Mouse (Mus musculus) midbrain, embryonic 14.5 days (tissue): ENCODE results near the gene Nans. TPM values are rescaled to one million over a fixed set of nuclear protein-coding genes. Genes with fewer than 3 reads are reported as not detected.
A peak's percentile ranks its signal among the peaks of the same experiment; 100 is the strongest.

Experiments used
- ATAC-seq: fragments of 200-750 bp; cut with Nextera tagmentation; 2 replicates; pipeline ENCODE4 v1.8.0; 2017; ENCODE audit warnings: moderate number of reproducible peaks, moderate library complexity; ENCODE audit not compliant: low FRiP score, low TSS enrichment
- DNase-seq: peaks from one replicate; pipeline ENCODE4 v3.0.0-alpha.2; 2015
- H3K27ac ChIP-seq: fragments of 300-500 bp; sonication (generic); replicated peaks from 2 replicates; pipeline ENCODE4 v1.5.1; 2014; ENCODE audit warnings: mild to moderate bottlenecking, low read depth, low read length, moderate library complexity
- H3K27me3 ChIP-seq: fragments of 300-500 bp; sonication (generic); 2 replicates; pipeline ENCODE4 v1.6.1; 2014; ENCODE audit warnings: low read length, control low read depth, mixed read lengths; ENCODE audit not compliant: control insufficient read depth, insufficient read depth
- H3K36me3 ChIP-seq: fragments of 300-500 bp; sonication (generic); 2 replicates; pipeline ENCODE4 v1.6.1; 2014; ENCODE audit warnings: low read length, control low read depth; ENCODE audit not compliant: control insufficient read depth, insufficient read depth
- H3K4me1 ChIP-seq: fragments of 300-500 bp; sonication (generic); 2 replicates; pipeline ENCODE4 v1.6.1; 2014; ENCODE audit warnings: mild to moderate bottlenecking, antibody characterized with exemption, low read length, control low read depth; ENCODE audit not compliant: control insufficient read depth, insufficient read depth
- H3K4me2 ChIP-seq: fragments of 300-500 bp; sonication (generic); 2 replicates; pipeline ENCODE4 v1.6.1; 2014; ENCODE audit warnings: mild to moderate bottlenecking, low read length, moderate library complexity
- H3K4me3 ChIP-seq: fragments of 300-500 bp; sonication (generic); replicated peaks from 2 replicates; pipeline ENCODE4 v1.5.1; 2014; ENCODE audit warnings: low read depth, low read length
- H3K9ac ChIP-seq: fragments of 300-500 bp; sonication (generic); replicated peaks from 2 replicates; pipeline ENCODE4 v1.6.1; 2014; ENCODE audit warnings: mild to moderate bottlenecking, low read length, moderate library complexity
- H3K9me3 ChIP-seq: fragments of 300-500 bp; sonication (generic); 2 replicates; pipeline ENCODE4 v1.6.1; 2016; ENCODE audit warnings: low read length, control low read depth, mixed read lengths; ENCODE audit not compliant: control insufficient read depth
- WGBS: fragments of 180-500 bp; shearing (Covaris S2); extraction: QIAGEN DNeasy Blood & Tissue Kit; methylation state at CpG from one replicate; pipeline ENCODE4 v1.1.7; 2014; 5-methylcytosine and 5-hydroxymethylcytosine counted together
- polyA plus RNA-seq: library from polyadenylated mRNA; unstranded; fragments of >200 nt; fragmentation: Nextera tagmentation; extraction: Ambion mirVana; gene quantifications from 2 replicates; pipeline ENCODE4 v1.2.1, GENCODE M21; 2014

The Nans gene
- polyA plus RNA-seq, 1 experiment from 2014 or later: 47.3 TPM

DNA sequence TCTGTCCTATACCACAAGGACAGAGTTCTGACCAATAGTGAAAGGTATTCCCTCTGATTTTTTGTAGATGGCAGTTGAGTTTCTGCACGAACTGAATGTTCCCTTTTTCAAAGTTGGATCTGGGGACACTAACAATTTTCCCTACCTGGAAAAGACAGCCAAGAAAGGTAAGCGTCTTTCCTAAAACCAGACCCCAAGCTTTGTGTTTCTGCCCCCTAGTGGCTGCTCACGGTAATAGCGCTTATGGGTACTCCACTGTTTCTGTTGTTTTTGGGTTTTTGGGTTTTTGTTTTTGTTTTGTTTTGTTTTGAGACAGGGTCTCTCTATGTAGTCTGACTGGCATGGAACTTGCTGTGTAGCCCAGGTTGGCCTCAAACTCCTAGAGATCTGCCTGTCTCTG is 9.9 kb downstream of the Nans start:
- 12% methylated on average over 4 of the region's 4 CpGs for WGBS
- H3K4me2 ChIP-seq: no peak overlapping the region
- DNase-seq (peak; percentile 75), ATAC-seq (no peak)
- H3K36me3 ChIP-seq: peaks cover 63% of the 10 kb centered on the region
- H3K9ac ChIP-seq: no peak overlapping the region
- H3K4me3 ChIP-seq: no peak overlapping the region
- no peaks in the 10 kb centered on the region for H3K4me1 ChIP-seq
- no peaks in the 10 kb centered on the region for H3K9me3 ChIP-seq
- H3K27ac ChIP-seq: no peak overlapping the region
- no peaks in the 10 kb centered on the region for H3K27me3 ChIP-seq

DNA sequence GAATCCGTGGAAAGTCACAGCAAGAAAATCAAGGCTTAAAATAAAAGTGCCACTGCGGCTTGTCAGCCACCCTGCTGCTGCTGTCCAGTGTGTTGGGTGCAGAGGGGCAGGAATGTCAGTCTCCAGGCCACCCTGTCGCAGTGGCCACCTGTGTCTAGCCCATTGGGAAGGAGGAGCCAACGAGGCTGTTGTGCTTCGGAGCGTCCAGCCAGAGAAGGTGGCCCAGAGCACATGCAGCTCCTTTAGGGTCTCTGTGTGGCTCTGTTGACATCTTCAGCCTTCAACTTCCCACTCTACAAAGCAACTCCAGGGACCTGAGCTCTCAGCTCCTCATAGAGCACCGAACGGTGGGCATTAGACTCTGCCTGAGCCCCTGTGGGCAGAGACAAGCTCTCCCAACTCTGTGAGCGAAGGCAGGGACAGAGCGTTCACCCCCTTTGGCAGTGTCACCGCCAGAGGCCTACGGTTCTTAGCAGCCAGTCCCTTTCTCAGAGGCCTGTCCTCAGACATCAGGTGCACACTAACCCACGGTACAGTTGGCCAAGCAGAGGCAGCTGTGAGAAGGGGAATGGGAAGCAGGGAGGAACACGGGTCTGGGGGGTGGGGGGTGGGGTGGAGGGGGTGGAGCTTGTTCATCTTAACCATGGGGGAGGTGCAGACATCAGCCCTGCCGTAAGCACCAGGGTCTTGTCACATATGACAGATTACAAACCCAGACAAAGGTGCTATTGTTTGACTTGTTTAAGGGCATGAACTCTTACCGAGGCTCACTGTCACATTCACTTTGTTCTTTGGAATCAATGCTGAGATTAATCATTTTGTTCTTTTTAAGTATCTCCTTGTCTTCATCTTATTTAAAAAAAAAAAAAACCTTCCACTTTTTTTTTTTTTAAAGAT is 13.8 kb downstream of the Nans start:
- H3K27me3 ChIP-seq: peaks cover 4% of the 10 kb centered on the region; the same call in 1 of the 2 replicates
- H3K4me3 ChIP-seq: no peak overlapping the region
- H3K4me2 ChIP-seq: no peak overlapping the region
- ATAC-seq (no peak), DNase-seq (no peak)
- H3K9ac ChIP-seq: no peak overlapping the region
- H3K4me1 ChIP-seq: no peaks in the 10 kb centered on the region
- no peak overlapping the region for H3K27ac ChIP-seq
- H3K36me3 ChIP-seq: peaks cover 43% of the 10 kb centered on the region
- WGBS: 69% methylated on average over 16 of the region's 16 CpGs
- H3K9me3 ChIP-seq: no peaks in the 10 kb centered on the region

DNA sequence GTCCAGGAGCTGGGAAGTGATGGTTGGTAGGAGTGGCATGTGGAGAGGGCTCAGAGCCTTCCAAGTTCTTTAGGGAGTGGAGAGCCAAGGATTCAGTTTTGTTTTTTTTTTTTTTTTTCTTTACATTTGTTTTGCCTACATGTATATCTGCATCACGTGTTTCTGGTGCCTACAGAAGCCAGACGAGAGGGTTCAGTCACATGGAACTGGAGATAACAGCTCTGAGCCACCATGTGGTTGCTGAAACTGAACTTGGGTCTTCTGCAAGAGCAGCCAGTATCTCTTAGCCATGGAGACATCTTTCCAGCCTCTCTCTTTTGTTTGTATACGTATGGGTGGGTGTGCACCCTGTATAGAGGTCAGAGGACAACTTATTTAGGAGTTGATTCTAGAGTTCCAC is 14.8 kb downstream of the Nans start:
- H3K36me3 ChIP-seq: peaks cover 43% of the 10 kb centered on the region
- no peak overlapping the region for H3K4me3 ChIP-seq
- no peaks in the 10 kb centered on the region for H3K9me3 ChIP-seq
- H3K4me1 ChIP-seq: no peaks in the 10 kb centered on the region
- H3K4me2 ChIP-seq: no peak overlapping the region
- ATAC-seq (no peak), DNase-seq (no peak)
- no peak overlapping the region for H3K9ac ChIP-seq
- H3K27ac ChIP-seq: no peak overlapping the region
- WGBS: 85% methylated on average over 3 of the region's 3 CpGs
- peaks cover 4% of the 10 kb centered on the region; the same call in 1 of the 2 replicates for H3K27me3 ChIP-seq

DNA sequence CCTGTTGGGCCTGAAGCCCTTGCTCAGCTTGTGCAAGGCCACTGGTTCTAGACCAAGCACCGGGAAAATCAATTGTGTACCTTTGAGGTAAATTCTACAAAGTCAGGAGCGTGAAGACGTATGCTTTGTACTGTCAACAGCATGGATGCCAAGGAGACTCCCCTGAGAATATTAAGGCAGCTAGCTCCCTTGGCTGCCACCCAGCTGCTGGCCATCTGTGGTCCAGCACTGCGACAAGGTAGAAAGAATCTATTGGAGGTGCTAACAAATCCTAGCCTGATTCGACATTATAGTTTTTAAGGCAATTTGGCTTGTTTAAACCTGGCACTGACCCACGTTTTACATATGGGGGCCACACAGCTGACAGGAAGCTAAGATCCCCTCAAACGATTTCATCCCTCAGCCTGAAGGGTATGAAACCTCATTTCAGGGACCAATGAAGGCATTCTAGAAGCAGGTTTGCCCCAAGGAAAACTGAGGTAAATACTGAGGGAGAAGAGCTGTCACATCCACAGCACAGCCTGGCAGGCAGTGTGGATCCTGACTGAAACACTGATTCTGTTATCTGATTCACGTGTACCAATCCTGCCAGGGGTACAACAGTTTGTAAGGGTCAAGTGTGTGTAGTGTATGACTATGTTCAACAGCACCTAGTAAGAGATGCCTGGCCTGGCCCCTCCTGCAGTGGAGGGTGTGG is 16.5 kb downstream of the Nans start:
- DNase-seq: no peak
- H3K4me2 ChIP-seq: no peak overlapping the region
- H3K4me1 ChIP-seq: no peaks in the 10 kb centered on the region
- no peak overlapping the region for H3K27ac ChIP-seq
- H3K9ac ChIP-seq: no peak overlapping the region
- ATAC-seq: no peak
- peaks cover 31% of the 10 kb centered on the region for H3K36me3 ChIP-seq
- no peaks in the 10 kb centered on the region for H3K9me3 ChIP-seq
- WGBS: 76% methylated on average over 8 of the region's 8 CpGs
- H3K27me3 ChIP-seq: peaks cover 4% of the 10 kb centered on the region; the same call in 1 of the 2 replicates
- no peak overlapping the region for H3K4me3 ChIP-seq

- peak overlapping the region; percentile 60; the same call in 1 of the 2 replicates for H3K27ac ChIP-seq
- H3K4me2 ChIP-seq: peak overlapping the region; percentile 74
- H3K36me3 ChIP-seq: peaks cover 16% of the 10 kb centered on the region
- peak; percentile 95 for DNase-seq
- peaks cover 4% of the 10 kb centered on the region; the same call in 1 of the 2 replicates for H3K27me3 ChIP-seq
- H3K9ac ChIP-seq: peak overlapping the region; percentile 70
- H3K4me3 ChIP-seq: peak overlapping the region; percentile 59
- under 1% methylated on average over 94 of the region's 94 CpGs for WGBS
- no peaks in the 10 kb centered on the region for H3K4me1 ChIP-seq
- H3K9me3 ChIP-seq: no peaks in the 10 kb centered on the region
- ATAC-seq: peak; percentile 95
Measured at GRCm38 (mm10) chr4:46506801-46507610, 18.0 kb downstream of the Nans start.

- H3K27me3 ChIP-seq: peaks cover 4% of the 10 kb centered on the region; the same call in 1 of the 2 replicates
- H3K4me2 ChIP-seq: peak overlapping the region; percentile 74
- H3K9me3 ChIP-seq: no peaks in the 10 kb centered on the region
- peak; percentile 74 for DNase-seq
- no peak overlapping the region for H3K9ac ChIP-seq
- no peak overlapping the region for H3K27ac ChIP-seq
- H3K36me3 ChIP-seq: peaks cover 7% of the 10 kb centered on the region
- 11% methylated on average over 16 of the region's 16 CpGs for WGBS
- H3K4me1 ChIP-seq: no peaks in the 10 kb centered on the region
- ATAC-seq: no peak
- no peak overlapping the region for H3K4me3 ChIP-seq
Measured at GRCm38 (mm10) chr4:46507736-46508460, 18.9 kb downstream of the Nans start.

DNA sequence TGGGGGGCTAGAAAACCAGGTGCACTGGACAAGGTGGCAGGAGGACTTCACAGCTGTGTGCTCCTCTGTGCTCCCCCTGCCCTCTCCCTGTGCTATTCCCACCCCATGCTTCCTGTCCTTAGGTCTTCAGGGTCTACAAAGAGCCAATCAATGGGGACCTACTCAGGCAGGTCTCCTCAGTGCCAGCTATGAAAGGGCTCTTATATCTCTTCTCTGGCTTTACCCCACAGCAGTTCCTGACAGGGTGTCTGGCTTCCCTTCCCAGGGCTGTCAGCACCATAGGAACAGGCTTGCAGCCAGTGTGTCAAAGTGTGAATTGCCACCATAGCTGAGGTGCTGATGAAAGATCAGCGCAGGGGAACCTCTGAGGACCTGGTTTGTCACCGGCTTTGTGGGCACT is 31.4 kb downstream of the Nans start:
- no peak for DNase-seq
- Histone ChIP-seq H3K9ac (no peak overlapping the region), H3K4me2 (no peak overlapping the region), H3K36me3 (no peaks in the 10 kb centered on the region), H3K27ac (no peak overlapping the region), H3K27me3 (no peaks in the 10 kb centered on the region), H3K9me3 (no peaks in the 10 kb centered on the region), H3K4me1 (no peaks in the 10 kb centered on the region), H3K4me3 (no peak overlapping the region)
- 93% methylated on average over 2 of the region's 2 CpGs for WGBS
- no peak for ATAC-seq

DNA sequence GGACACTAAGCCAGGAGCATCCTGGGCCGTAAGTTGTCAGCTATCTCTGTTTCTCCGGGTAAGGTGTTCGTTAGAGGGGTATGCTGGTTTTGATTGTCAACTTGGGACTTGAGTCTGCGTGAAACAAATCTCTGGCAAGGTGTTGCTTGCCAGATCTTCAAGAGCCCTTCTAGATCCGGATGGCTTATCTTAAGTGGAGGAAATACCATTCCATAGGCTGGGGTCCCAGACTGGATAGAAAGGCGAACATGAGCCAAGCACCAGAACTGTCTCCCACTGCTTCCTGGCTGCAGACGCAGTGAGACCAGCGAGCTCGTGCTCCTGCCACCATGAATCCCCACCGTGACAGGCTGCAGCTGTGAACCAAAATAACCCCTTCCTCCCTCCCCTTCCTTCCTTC is 32.4 kb downstream of the Nans start:
- DNase-seq (no peak), ATAC-seq (no peak)
- Histone ChIP-seq H3K9me3 (no peaks in the 10 kb centered on the region), H3K36me3 (no peaks in the 10 kb centered on the region), H3K27ac (no peak overlapping the region), H3K27me3 (no peaks in the 10 kb centered on the region), H3K4me1 (no peaks in the 10 kb centered on the region), H3K4me3 (no peak overlapping the region), H3K9ac (no peak overlapping the region), H3K4me2 (no peak overlapping the region)
- WGBS: 86% methylated on average over 10 of the region's 10 CpGs
